Mouse (Mus musculus) liver, adult 2 months (tissue): ENCODE data around the gene Tcp11l2.

Experiments used
- CTCF ChIP-seq: fragments of 200-500 bp; IDR thresholded peaks from 2 replicates; pipeline ENCODE4 v1.5.1; 2011; ENCODE audit warnings: low read depth, low read length, control low read depth
- POLR2A ChIP-seq: fragments of 200-500 bp; IDR thresholded peaks from 2 replicates; pipeline ENCODE4 v1.6.1; 2011; ENCODE audit warnings: low read length, control low read depth; ENCODE audit not compliant: insufficient read depth; ENCODE audit errors: extremely low read depth

- TF ChIP-seq CTCF (no peak), POLR2A (no peak)
Observed at GRCm38 (mm10) chr10:84647264-84647663, 70.8 kb downstream of the Tcp11l2 start.
